ENCODE assay signal across 14 mouse cellular contexts in the genomic region with DNA sequence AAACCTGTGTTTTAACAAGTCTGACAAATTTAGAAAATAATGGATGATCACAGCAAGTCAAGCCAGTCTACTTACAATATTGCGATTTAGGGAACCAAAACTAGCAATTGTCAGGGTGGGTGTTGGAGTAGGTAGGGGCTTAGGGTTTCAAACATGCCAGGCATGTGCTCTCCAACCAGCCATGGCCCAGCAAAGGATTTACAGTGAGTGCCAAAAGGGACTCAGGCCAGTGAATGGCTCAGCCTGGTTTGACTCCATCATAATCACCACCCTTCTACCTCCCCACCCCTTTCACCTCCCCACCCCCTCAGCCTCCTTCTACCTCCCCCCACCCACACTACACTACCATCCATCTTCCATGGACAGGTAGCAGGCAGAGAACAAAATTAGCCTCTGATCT.
"Had no signal": no experiment of that assay in that cellular context is flagged by ENCODE, and none has a peak within 500 bp of the region (broad histone marks: within the 10 kb centered on the region; RNA-seq: fewer than 3 reads in every experiment).

No protein-coding gene starts in this region.

- H3K27ac ChIP-seq: kidney, embryonic 15.5 days; left cerebral cortex, adult 2 months; limb, embryonic 12.5 days; liver, embryonic 13.5 days; midbrain, embryonic 13.5 days; neural tube, embryonic 15.5 days; stomach, postnatal 0 days had no signal

- H3K9me3 ChIP-seq: kidney, embryonic 15.5 days; limb, embryonic 12.5 days; liver, embryonic 13.5 days; midbrain, embryonic 13.5 days; neural tube, embryonic 15.5 days had no signal

- H3K27me3 ChIP-seq: kidney, embryonic 15.5 days; limb, embryonic 12.5 days; liver, embryonic 13.5 days; midbrain, embryonic 13.5 days; neural tube, embryonic 15.5 days had no signal

- H3K4me2 ChIP-seq: kidney, embryonic 15.5 days; limb, embryonic 12.5 days; liver, embryonic 13.5 days; midbrain, embryonic 13.5 days; neural tube, embryonic 15.5 days had no signal

- H3K9ac ChIP-seq: kidney, embryonic 15.5 days; limb, embryonic 12.5 days; liver, embryonic 13.5 days; midbrain, embryonic 13.5 days; neural tube, embryonic 15.5 days had no signal

- H3K36me3 ChIP-seq: kidney, embryonic 15.5 days; limb, embryonic 12.5 days; liver, embryonic 13.5 days; midbrain, embryonic 13.5 days; neural tube, embryonic 15.5 days had no signal

- H3K4me1 ChIP-seq: limb, embryonic 12.5 days had no signal

- H3K4me3 ChIP-seq: kidney, embryonic 15.5 days; left cerebral cortex, adult 2 months; limb, embryonic 12.5 days; liver, embryonic 13.5 days; midbrain, embryonic 13.5 days; myocyte; neural tube, embryonic 15.5 days had no signal

- DNase-seq: kidney, postnatal 25 days; liver; liver, embryonic 13.5 days; lung, adult 18-20 months; right cerebral cortex, adult 18-20 months; right cerebral cortex, postnatal 25 days; thymus, postnatal 25 days had no signal

- ATAC-seq: midbrain, embryonic 13.5 days had no signal
